Comparison of ENCODE assay signal across 38 mouse cellular contexts in the genomic region with DNA sequence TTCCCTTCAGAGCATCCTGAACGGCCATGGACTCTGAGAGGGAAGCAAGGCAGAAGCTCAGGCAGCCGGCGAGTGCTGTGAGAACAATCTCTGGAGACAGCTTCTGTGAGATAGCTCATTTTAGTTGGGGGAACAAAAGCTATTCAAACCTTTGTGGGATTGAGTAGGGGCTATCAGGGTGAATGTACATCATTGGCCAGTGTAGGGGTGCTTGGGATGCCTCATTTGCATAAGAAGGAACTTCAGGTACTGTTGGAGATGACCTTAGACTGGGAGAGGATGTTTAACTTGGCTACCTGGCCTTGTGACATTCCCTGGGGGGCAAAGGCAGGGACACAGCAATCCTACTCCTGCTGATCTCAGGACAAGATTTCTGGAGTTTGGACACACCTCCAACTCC. TPM values are rescaled to one million over a fixed set of nuclear protein-coding genes. Genes with fewer than 3 reads are reported as not detected.
"Had no signal": no experiment of that assay in that cellular context is flagged by ENCODE, and none has a peak within 500 bp of the region (broad histone marks: within the 10 kb centered on the region; RNA-seq: fewer than 3 reads in every experiment).

No protein-coding gene starts in this region.

- H3K4me3 ChIP-seq: gastrocnemius, adult 2 months; heart, adult 2 months; heart, embryonic 12.5 days; hindbrain, embryonic 10.5 days; hindbrain, embryonic 12.5 days; intestine, embryonic 15.5 days; layer of hippocampus, adult 2 months; left cerebral cortex, adult 2 months; limb, embryonic 10.5 days; limb, embryonic 12.5 days; liver, embryonic 13.5 days; liver, embryonic 15.5 days had no signal

- H3K9me3 ChIP-seq: heart, embryonic 12.5 days; hindbrain, embryonic 10.5 days; hindbrain, embryonic 12.5 days; intestine, embryonic 15.5 days; limb, embryonic 10.5 days; limb, embryonic 12.5 days; liver, embryonic 13.5 days; liver, embryonic 15.5 days had no signal

- H3K27me3 ChIP-seq: heart, embryonic 12.5 days; hindbrain, embryonic 12.5 days; intestine, embryonic 15.5 days; limb, embryonic 12.5 days; liver, embryonic 13.5 days; liver, embryonic 15.5 days had no signal

- DNase-seq: gastrocnemius, adult 2 months; gastrocnemius, postnatal 10 days; gastrocnemius, postnatal 25 days; heart, adult 2 months; heart, postnatal 10 days; heart, postnatal 4 days; kidney, adult 18-20 months; kidney, adult 8-10 months; kidney, postnatal 10 days; kidney, postnatal 25 days; kidney, postnatal 4 days; liver; liver, embryonic 13.5 days had no signal

- H3K4me1 ChIP-seq: heart, embryonic 12.5 days; hindbrain, embryonic 10.5 days; hindbrain, embryonic 12.5 days; limb, embryonic 10.5 days; limb, embryonic 12.5 days had no signal

- H3K27ac ChIP-seq: gastrocnemius, adult 2 months; heart, adult 2 months; hindbrain, embryonic 10.5 days; hindbrain, embryonic 12.5 days; hindbrain, embryonic 14.5 days; intestine, embryonic 15.5 days; layer of hippocampus, adult 2 months; left cerebral cortex, adult 2 months; limb, embryonic 10.5 days; limb, embryonic 12.5 days; liver, embryonic 13.5 days; liver, embryonic 15.5 days had no signal

- H3K36me3 ChIP-seq: heart, embryonic 12.5 days; hindbrain, embryonic 10.5 days; hindbrain, embryonic 12.5 days; intestine, embryonic 15.5 days; limb, embryonic 10.5 days; limb, embryonic 12.5 days; liver, embryonic 13.5 days; liver, embryonic 15.5 days had no signal

RNA-seq across cellular contexts. Expression of a gene that starts 2.8 kb away (rescaled TPM):
- total RNA-seq: gastrocnemius, adult 2 months; gastrocnemius, postnatal 10 days; gastrocnemius, postnatal 25 days; gastrocnemius, postnatal 4 days; granulocyte monocyte progenitor cell, adult 5-6 weeks; heart, adult 2 months; heart, postnatal 10 days; heart, postnatal 25 days; heart, postnatal 4 days; layer of hippocampus, adult 2 months; layer of hippocampus, postnatal 10 days; layer of hippocampus, postnatal 25 days; left cerebral cortex, adult 2 months; left cerebral cortex, postnatal 14 days; left cerebral cortex, postnatal 36 days had no signal
- polyA plus RNA-seq: heart, adult 2 months; heart, embryonic 12.5 days; heart, embryonic 14.5 days; heart, embryonic 16.5 days; hindbrain, embryonic 10.5 days; hindbrain, embryonic 12.5 days; hindbrain, embryonic 14.5 days; hindbrain, embryonic 16.5 days; inflammation-experienced regulatory T-cells, adult 6 months; intestine, embryonic 15.5 days; intestine, postnatal 0 days; kidney, embryonic 14.5 days; limb, embryonic 10.5 days; limb, embryonic 12.5 days; limb, embryonic 14.5 days; liver, embryonic 11.5 days; liver, embryonic 13.5 days; liver, embryonic 15.5 days had no signal
